Mouse (Mus musculus) testis, adult 2 months (tissue): ENCODE results near the gene Abca7.

Source experiments
- CTCF ChIP-seq: fragments of 200-500 bp; IDR thresholded peaks from 2 replicates; pipeline ENCODE4 v1.5.1; 2012; ENCODE audit warnings: low read depth, mild to moderate bottlenecking, inconsistent platforms, low read length, moderate library complexity; ENCODE audit not compliant: control insufficient read depth, insufficient read depth, insufficient replicate concordance
- POLR2A ChIP-seq: fragments of 200-500 bp; IDR thresholded peaks from 2 replicates; pipeline ENCODE4 v1.6.1; 2012; ENCODE audit warnings: low read depth, mild to moderate bottlenecking, inconsistent platforms, low read length, moderate library complexity; ENCODE audit not compliant: control insufficient read depth

DNA sequence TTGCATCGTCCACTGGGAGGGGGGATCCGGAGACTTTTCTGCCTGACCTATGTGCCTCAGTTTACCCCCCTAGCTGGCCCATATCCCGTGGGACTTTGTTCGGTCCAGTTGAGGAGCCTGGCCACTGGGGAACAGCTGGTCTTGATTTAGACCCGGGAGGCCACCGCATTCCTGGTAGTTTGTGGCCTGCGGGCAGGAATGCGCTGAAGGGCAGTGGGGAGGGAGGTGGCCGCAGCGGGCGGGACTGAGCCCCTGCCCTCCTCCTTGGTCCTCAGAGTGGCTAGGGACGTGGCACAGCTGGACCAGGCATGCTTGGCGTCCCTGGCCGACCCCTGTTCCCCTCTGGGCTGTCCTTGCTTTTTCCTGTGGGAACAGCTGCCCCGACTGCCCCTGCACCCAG lies 6.4 kb upstream of the Abca7 start:
- no peak for TF ChIP-seq CTCF
- TF ChIP-seq POLR2A = no peak
